Mouse (Mus musculus) cerebellum, adult 2 months (tissue): ENCODE data around the gene Vps9d1.

Experiments used
- CTCF ChIP-seq: fragments of 200-500 bp; IDR thresholded peaks from 2 replicates; pipeline ENCODE4 v1.5.1; 2011; ENCODE audit warnings: low read depth, mild to moderate bottlenecking, control low read depth, low read length, moderate library complexity, borderline replicate concordance; ENCODE audit not compliant: insufficient read depth
- POLR2A ChIP-seq: fragments of 200-500 bp; IDR thresholded peaks from 2 replicates; pipeline ENCODE4 v1.6.1; 2011; ENCODE audit warnings: low read length, control low read depth, borderline replicate concordance; ENCODE audit not compliant: insufficient read depth

DNA sequence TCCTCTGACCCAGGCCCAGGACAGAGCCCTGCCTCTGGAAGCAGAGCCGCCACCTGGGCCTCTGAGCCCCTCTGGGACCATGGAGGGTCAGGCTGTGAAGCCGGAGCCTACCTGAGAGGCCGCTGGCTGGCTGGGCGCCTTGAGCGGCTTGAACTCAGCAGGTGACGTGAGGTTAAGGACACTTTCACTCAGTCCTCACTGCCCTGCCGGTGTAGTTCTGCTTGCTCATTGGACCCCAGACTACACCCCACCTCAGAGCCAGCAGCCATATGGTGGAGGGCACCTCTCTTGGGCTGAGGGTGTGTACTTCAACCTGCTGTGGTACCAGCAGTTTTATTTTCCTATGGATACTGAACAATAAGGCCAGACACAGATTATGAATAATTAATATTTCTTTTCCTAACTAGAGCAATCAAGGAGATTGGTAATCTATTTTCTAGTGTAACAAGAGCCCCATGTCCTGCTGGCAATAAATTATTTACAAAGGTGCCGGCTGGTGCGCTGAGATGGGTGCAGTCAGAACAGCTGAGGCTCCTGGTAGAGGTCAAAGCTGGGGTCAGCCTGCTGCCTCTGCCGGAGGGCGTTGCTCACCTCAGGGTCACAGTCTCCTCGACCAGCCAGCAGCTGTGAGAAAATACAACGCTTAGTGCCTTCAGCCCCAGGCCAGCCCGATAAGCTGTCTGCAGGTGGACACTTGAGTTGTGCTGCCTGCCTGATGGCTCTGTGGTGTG is 13.9 kb upstream of the Vps9d1 start:
- TF ChIP-seq CTCF = no peak
- no peak for TF ChIP-seq POLR2A
